Mouse (Mus musculus): ENCODE data around the gene Slc6a20b.

GRCm38 (mm10) chr9:123595194-123595593 is 37.2 kb downstream of the Slc6a20b start:
- TF ChIP-seq CTCF (IDR thresholded peaks at IDR 0.05; ENCODE audit: borderline replicate concordance, control insufficient read depth, extremely low read depth, insufficient read depth, low read length, poor library complexity) = no peak
- no peak for TF ChIP-seq POLR2A (IDR thresholded peaks at IDR 0.05; ENCODE audit: control insufficient read depth, extremely low read depth, insufficient read depth, low read length, poor library complexity)
